Mouse (Mus musculus) skeletal muscle tissue, adult 2 months (tissue): ENCODE results near the gene Washc4.

ENCODE experiments used
- DNase-seq: peaks from one replicate; pipeline ENCODE4 v3.0.0-alpha.2; 2012; ENCODE audit warnings: low read depth, low spot score

Washc4 gene

GRCm38 (mm10) chr10:83634461-83634860 lies 90.9 kb downstream of the Washc4 start:
- no peak for DNase-seq

- DNase-seq: no peak
These were observed 92.6 kb downstream of the Washc4 start for GRCm38 (mm10) chr10:83636191-83636590.

- DNase-seq: peak; percentile 93
These were observed 93.7 kb downstream of the Washc4 start for GRCm38 (mm10) chr10:83637295-83637694.

GRCm38 (mm10) chr10:83639881-83640386 lies 96.4 kb downstream of the Washc4 start:
- DNase-seq: no peak

GRCm38 (mm10) chr10:83641641-83642040 lies 98.1 kb downstream of the Washc4 start:
- DNase-seq: no peak

- DNase-seq: no peak
These were observed 100.6 kb downstream of the Washc4 start for GRCm38 (mm10) chr10:83644167-83644566.

- no peak for DNase-seq
These were observed 101.5 kb downstream of the Washc4 start for GRCm38 (mm10) chr10:83644865-83645715.

GRCm38 (mm10) chr10:83645716-83645990 lies 102.1 kb downstream of the Washc4 start:
- no peak for DNase-seq
